Mouse (Mus musculus): Measurements from ENCODE around the gene Bcr. TPM values are rescaled to one million over a fixed set of nuclear protein-coding genes. Genes with fewer than 3 reads are reported as not detected.
A peak's percentile ranks its signal among the peaks of the same experiment; 100 is the strongest.

Bcr gene
- total RNA-seq, 2 experiments from 2014 or later, result 92.8 to 112 TPM

GRCm38 (mm10) chr10:75078174-75079128, 18.1 kb downstream of the Bcr start:
- DNase-seq (ENCODE audit: low spot score in 2 of 2), result no peak
- intact Hi-C loops (cut with DNase I), result no loop called here

DNA sequence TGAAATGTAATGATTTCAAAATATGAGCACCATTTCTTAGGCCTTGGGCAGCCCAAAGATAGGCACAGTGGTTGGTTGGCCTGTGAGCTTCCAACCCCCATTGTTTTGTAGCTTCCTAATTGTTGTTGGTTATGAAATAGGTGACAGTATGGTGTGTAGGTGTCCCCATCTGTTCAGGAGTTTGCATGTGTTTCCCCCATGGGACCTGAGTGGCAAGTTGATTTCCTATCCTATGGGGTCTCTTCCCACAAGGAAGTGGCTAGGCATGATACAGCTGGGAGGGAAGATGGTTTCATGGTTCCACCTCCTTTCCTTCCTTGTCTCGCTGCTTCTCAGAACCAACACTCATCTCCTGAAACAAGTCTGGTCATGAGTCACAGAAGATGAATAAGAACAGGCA, 24.9 kb downstream of the Bcr start:
- intact Hi-C loops (cut with DNase I), result no loop called here
- peak in 1 of 2 experiments; percentile 39 for DNase-seq (ENCODE audit: low spot score in 2 of 2)

DNA sequence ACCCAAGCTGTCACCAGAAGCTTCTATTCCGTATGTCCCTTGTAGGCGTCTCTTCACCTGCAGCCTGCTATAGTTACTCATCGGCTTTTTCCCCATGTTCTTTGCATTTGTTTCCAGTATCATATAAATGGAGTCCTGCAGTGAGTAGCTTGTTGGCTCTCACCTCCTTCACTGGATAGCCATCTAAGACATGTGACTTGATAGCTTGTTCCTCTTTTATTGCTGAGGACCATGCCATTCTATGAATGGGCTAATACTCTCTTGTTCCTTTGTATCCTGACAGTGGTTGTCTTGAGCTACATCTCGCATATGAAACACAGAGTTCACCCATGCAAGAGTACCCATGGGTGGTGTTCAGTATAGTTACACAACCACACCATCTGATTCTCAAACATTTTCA, 28.1 kb downstream of the Bcr start:
- DNase-seq (ENCODE audit: low spot score in 2 of 2), result no peak
- intact Hi-C loops (cut with DNase I), result no loop called here

DNA sequence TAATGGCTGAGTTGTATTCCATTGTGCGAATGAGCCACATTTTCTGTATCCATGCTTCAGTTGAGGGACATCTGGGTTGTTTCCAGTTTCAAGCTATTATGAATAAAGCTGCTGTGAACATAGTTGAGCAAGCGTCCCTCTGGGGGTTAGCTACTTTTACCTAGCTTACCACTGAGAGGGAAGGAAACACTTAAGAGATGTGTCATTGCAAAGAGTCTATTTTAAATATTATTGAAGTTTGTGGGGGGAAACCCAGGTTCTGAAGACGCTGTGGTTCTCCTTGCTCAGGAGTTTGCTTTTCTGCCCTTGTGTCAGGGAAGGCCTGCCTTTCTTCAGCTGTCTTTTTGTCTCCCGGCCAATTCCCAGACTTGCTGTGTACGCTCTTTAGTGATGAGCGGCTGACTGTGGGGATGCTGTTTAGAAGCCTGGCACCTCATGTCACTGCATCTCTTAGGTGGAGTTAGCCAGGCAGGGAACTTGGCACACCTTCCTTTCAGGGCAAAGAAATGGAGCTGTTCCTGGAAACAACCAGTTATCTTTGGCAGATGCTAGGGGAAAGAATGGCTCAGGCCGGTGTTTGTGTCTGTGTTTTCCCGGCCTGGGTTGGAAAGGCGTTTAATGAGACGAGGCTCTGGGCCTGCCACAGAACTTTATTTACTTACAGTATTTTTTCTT, 31.2 kb downstream of the Bcr start:
- DNase-seq (ENCODE audit: low spot score in 2 of 2), result no peak
- intact Hi-C loops (cut with DNase I), result no loop called here

DNA sequence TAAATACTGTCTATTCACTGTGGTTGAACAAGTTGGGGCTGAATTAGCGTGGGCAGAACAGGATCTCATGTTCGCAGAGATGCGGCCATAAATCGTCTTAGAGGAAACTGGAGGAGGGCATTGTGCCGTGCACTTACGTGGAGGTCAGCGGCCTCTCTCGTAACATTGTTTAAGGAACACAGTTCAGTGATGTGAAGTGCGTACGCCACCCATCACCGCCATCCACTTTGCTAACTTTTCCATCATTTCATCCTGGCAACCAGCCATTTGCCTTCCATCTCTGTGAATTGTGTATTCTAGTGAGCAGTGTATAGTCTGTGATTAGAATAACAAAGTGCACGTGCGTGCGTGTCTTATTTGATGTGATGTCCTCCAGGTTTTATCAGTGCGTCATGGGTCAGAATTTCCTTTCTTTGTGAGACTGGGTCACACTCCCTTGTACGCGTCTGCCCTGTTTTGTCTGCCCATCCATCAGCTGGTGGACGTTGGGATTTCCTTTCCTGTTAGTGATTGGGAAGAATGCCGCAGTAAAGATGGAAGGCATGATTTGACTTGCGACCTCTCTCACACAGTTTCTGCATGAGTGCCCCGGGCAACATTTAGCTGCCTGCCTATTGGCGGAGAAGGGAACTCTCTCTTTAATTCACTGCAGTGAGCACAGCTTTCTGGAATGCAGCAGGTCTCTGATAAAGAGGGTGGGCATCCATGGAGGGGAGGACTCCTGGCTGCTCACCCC, 33.0 kb downstream of the Bcr start:
- intact Hi-C loops (cut with DNase I), result no loop called here
- no peak for DNase-seq (ENCODE audit: low spot score in 2 of 2)

- intact Hi-C loops (cut with DNase I), result no loop called here
- DNase-seq (ENCODE audit: low spot score in 2 of 2), result no peak
Measured at GRCm38 (mm10) chr10:75094338-75094737, 33.9 kb downstream of the Bcr start.

- peak in 1 of 2 experiments; percentile 55 for DNase-seq (ENCODE audit: low spot score in 2 of 2)
- intact Hi-C loops (cut with DNase I), result no loop called here
Measured at GRCm38 (mm10) chr10:75095216-75095615, 34.8 kb downstream of the Bcr start.

GRCm38 (mm10) chr10:75098446-75099183, 38.2 kb downstream of the Bcr start:
- intact Hi-C loops (cut with DNase I), result no loop called here
- DNase-seq (ENCODE audit: low spot score in 2 of 2), result no peak

GRCm38 (mm10) chr10:75100298-75100697, 39.9 kb downstream of the Bcr start:
- DNase-seq (ENCODE audit: low spot score in 2 of 2), result peak; percentile 55 to 78
- intact Hi-C loops (cut with DNase I), result loop anchor here (5.0 kb wide), 1 partner anchor 38 kb away; the partner anchor contains the start of gene Bcr

GRCm38 (mm10) chr10:75103502-75103901, 43.1 kb downstream of the Bcr start:
- no peak for DNase-seq (ENCODE audit: low spot score in 2 of 2)
- intact Hi-C loops (cut with DNase I), result loop anchor here (5.0 kb wide), 1 partner anchor 41 kb away; the partner anchor contains the start of gene Bcr

GRCm38 (mm10) chr10:75104191-75105098, 44.1 kb downstream of the Bcr start:
- DNase-seq (ENCODE audit: low spot score in 2 of 2), result peak; percentile 45 to 78
- intact Hi-C loops (cut with DNase I), result loop anchor here (5.0 kb wide), 1 partner anchor 42 kb away; the partner anchor contains the start of gene Bcr

- intact Hi-C loops (cut with DNase I), result no loop called here
- DNase-seq (ENCODE audit: low spot score in 2 of 2), result peak in 1 of 2 experiments; percentile 62
Measured at GRCm38 (mm10) chr10:75105099-75105461, 44.7 kb downstream of the Bcr start.

DNA sequence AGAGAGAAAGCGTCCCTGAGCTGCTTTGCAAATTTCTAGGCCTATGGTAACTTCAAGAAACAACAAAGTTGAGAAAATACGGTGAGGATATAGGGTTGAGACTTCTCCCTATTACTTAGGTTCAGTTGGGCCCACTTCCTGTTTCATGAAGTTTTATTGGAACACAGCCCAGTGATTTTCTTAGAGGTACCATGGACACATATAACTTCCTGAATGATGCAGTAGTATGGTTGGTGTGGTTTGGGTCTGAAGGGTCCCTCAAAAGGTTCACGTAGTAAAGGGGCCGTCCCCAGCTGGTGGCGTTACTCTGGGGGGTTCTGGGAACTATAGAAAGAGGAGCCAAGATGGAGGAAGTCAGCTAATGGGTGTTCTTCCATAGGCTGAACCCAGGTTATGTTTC, 45.3 kb downstream of the Bcr start:
- intact Hi-C loops (cut with DNase I), result no loop called here
- no peak for DNase-seq (ENCODE audit: low spot score in 2 of 2)

- intact Hi-C loops (cut with DNase I), result no loop called here
- peak in 1 of 2 experiments; percentile 55 for DNase-seq (ENCODE audit: low spot score in 2 of 2)
Measured at GRCm38 (mm10) chr10:75106940-75107381, 46.6 kb downstream of the Bcr start.

- intact Hi-C loops (cut with DNase I), result no loop called here
Measured at GRCm38 (mm10) chr10:75108092-75108491, 47.7 kb downstream of the Bcr start.

DNA sequence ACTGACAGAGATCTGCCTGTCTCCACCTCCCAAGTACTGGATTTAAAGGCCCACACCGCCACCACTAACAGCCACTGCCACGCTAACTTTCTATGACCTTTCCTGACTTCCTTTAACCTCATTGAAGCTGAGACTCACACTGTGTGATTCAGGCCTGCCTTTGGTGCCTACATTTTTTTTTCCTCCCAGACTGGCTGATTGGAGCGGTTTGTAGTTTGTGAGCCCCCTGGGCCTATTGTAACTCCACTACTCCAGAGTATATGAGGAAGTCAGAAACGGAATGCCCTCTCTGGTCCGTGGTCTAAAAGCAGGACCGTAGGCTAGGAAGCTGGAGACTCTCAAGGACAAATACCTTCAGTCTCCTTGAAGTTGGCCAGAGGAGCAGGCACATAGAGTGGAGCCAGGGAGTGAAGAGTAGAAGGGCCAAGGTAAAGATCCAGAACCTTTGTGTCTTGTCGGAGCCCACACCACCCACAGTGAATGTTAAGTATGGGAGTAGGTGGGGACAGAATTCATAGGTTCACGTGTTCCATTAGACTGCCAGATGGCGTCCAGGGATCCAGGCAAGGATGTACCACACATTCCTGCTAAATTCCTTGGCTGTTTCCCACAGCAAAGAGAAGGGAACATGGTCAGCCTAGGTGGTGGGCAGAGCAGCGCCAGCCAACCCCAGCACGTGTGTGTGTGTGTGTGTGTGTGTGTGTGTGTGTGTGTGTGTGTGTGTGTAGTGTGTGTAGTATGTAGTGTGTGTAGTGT, 51.2 kb downstream of the Bcr start:
- peak; percentile 36 to 43 for DNase-seq (ENCODE audit: low spot score in 2 of 2)
- intact Hi-C loops (cut with DNase I), result no loop called here

More at GRCm38 (mm10) chr10:75108092-75108491, 47.7 kb downstream of the Bcr start:
- no peak for DNase-seq (ENCODE audit: low spot score in 2 of 2)

DNA sequence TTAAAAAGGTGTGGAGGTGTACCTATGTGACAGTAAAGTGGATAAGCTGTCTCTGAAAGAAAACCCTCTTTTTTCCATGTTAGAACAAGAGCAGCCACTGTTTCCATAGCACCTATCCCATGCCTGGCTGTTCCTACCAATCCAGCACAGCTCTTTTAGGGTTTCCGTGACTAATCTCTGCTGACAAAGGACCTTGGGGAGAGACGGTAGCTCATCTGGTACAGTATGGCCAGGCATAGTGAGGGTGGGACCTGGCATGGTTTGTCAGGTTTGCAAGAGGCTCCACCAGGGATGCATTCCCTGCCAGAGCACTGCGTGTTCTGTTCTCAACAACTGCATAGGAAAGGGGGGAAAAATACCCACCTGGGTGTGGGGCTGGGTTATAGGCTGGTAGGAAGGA, 52.0 kb downstream of the Bcr start:
- DNase-seq (ENCODE audit: low spot score in 2 of 2), result peak; percentile 31 to 60
- intact Hi-C loops (cut with DNase I), result no loop called here

Measured in left cerebral cortex, postnatal 25 days (tissue).